Mouse (Mus musculus) stomach, embryonic 16.5 days (tissue): ENCODE data around the gene Pik3r2. TPM values are rescaled to one million over a fixed set of nuclear protein-coding genes. Genes with fewer than 3 reads are reported as not detected.

Experiments
- ATAC-seq: fragments of 200-750 bp; cut with Nextera tagmentation; 2 replicates; pipeline ENCODE4 v1.8.0; 2017; ENCODE audit warnings: moderate number of reproducible peaks, moderate TSS enrichment; ENCODE audit not compliant: insufficient read depth, low FRiP score
- H3K27ac ChIP-seq: fragments of 300-500 bp; sonication (generic); 2 replicates; pipeline ENCODE4 v1.5.1; 2014; ENCODE audit warnings: low read length
- H3K27me3 ChIP-seq: fragments of 300-500 bp; sonication (generic); 2 replicates; pipeline ENCODE4 v1.6.1; 2014; ENCODE audit warnings: low read length, control low read depth, mixed read lengths; ENCODE audit not compliant: control insufficient read depth, insufficient read depth
- H3K36me3 ChIP-seq: fragments of 300-500 bp; sonication (generic); 2 replicates; pipeline ENCODE4 v1.6.1; 2014; ENCODE audit warnings: low read length; ENCODE audit not compliant: control insufficient read depth, insufficient read depth
- H3K4me1 ChIP-seq: fragments of 300-500 bp; sonication (generic); 2 replicates; pipeline ENCODE4 v1.6.1; 2014; ENCODE audit warnings: low read length, control low read depth, mixed read lengths; ENCODE audit not compliant: control insufficient read depth, insufficient read depth
- H3K4me2 ChIP-seq: fragments of 300-500 bp; sonication (generic); 2 replicates; pipeline ENCODE4 v1.6.1; 2014; ENCODE audit warnings: low read depth, low read length, mixed read lengths
- H3K4me3 ChIP-seq: fragments of 300-500 bp; sonication (generic); replicated peaks from 2 replicates; pipeline ENCODE4 v1.5.1; 2014; ENCODE audit warnings: mild to moderate bottlenecking, low read length
- H3K9ac ChIP-seq: fragments of 300-500 bp; sonication (generic); 2 replicates; pipeline ENCODE4 v1.6.1; 2014; ENCODE audit warnings: low read length
- H3K9me3 ChIP-seq: fragments of 300-500 bp; sonication (generic); replicated peaks from 2 replicates; pipeline ENCODE4 v1.6.1; 2016; ENCODE audit warnings: low read length, control low read depth; ENCODE audit not compliant: control insufficient read depth
- WGBS: fragments of 180-500 bp; shearing (Covaris S2); extraction: QIAGEN DNeasy Blood & Tissue Kit; methylation state at CpG from one replicate; pipeline ENCODE4 v1.1.7; 2014; 5-methylcytosine and 5-hydroxymethylcytosine counted together
- polyA plus RNA-seq: library from polyadenylated mRNA; unstranded; fragments of >200 nt; fragmentation: Nextera tagmentation; extraction: Ambion mirVana; gene quantifications from 2 replicates; pipeline ENCODE4 v1.2.1, GENCODE M21; 2015

Gene Pik3r2
- polyA plus RNA-seq, 1 experiment from 2014 or later, result 57.6 TPM

- ATAC-seq, result no peak
- no peak overlapping the region for H3K9ac ChIP-seq
- 43% methylated on average over 11 of the region's 11 CpGs for WGBS
- H3K9me3 ChIP-seq, result no peaks in the 10 kb centered on the region
- no peak overlapping the region for H3K4me3 ChIP-seq
- no peak overlapping the region for H3K4me2 ChIP-seq
- H3K27ac ChIP-seq, result no peak overlapping the region
- H3K27me3 ChIP-seq, result peaks cover 18% of the 10 kb centered on the region
- H3K36me3 ChIP-seq, result no peaks in the 10 kb centered on the region
- H3K4me1 ChIP-seq, result 0 out of 2 replicates have a peak, but pooled peaks cover 3% of the 10 kb centered on the region
Observed at GRCm38 (mm10) chr8:70726721-70727120, 49.8 kb downstream of the Pik3r2 start.

- no peaks in the 10 kb centered on the region for H3K9me3 ChIP-seq
- 24% methylated on average over 14 of the region's 14 CpGs for WGBS
- H3K27me3 ChIP-seq, result peaks cover 18% of the 10 kb centered on the region
- H3K4me1 ChIP-seq, result 0 out of 2 replicates have a peak, but pooled peaks cover 3% of the 10 kb centered on the region
- H3K9ac ChIP-seq, result no peak overlapping the region
- H3K27ac ChIP-seq, result no peak overlapping the region
- H3K36me3 ChIP-seq, result no peaks in the 10 kb centered on the region
- no peak overlapping the region for H3K4me2 ChIP-seq
- H3K4me3 ChIP-seq, result no peak overlapping the region
- ATAC-seq, result no peak
Observed at GRCm38 (mm10) chr8:70725792-70726447, 50.6 kb downstream of the Pik3r2 start.

GRCm38 (mm10) chr8:70724216-70724615 is 52.3 kb downstream of the Pik3r2 start:
- H3K27me3 ChIP-seq, result peaks cover 9% of the 10 kb centered on the region; the same call in 1 of the 2 replicates

GRCm38 (mm10) chr8:70723486-70724210 is 52.9 kb downstream of the Pik3r2 start, which contains the start of gene Pde4c:
Pde4c (plus strand) TSS chr8:70723720.
- H3K27ac ChIP-seq, result no peak within 1 kb of the TSS
- 46% methylated on average over 7 of the region's 7 CpGs for WGBS
- no peak within 1 kb of the TSS for H3K4me2 ChIP-seq
- 0 out of 2 replicates have a peak within 1 kb of the TSS, but pooled peaks have one; percentile 10 for H3K9ac ChIP-seq
- H3K4me3 ChIP-seq, result no peak within 1 kb of the TSS
- no peaks in the 10 kb centered on the region for H3K36me3 ChIP-seq
- 0 out of 2 replicates have a peak, but pooled peaks cover 7% of the 10 kb centered on the region for H3K27me3 ChIP-seq
- no peaks in the 10 kb centered on the region; the same call in 1 of the 2 replicates for H3K4me1 ChIP-seq
- no peaks in the 10 kb centered on the region for H3K9me3 ChIP-seq
- ATAC-seq, result no peak

More at GRCm38 (mm10) chr8:70724216-70724615, 52.3 kb downstream of the Pik3r2 start:
- no peak overlapping the region for H3K9ac ChIP-seq
- H3K9me3 ChIP-seq, result no peaks in the 10 kb centered on the region
- H3K27ac ChIP-seq, result no peak overlapping the region
- no peaks in the 10 kb centered on the region for H3K4me1 ChIP-seq
- no peak for ATAC-seq
- 72% methylated on average over 12 of the region's 12 CpGs for WGBS
- H3K4me3 ChIP-seq, result no peak overlapping the region
- H3K36me3 ChIP-seq, result no peaks in the 10 kb centered on the region
- no peak overlapping the region for H3K4me2 ChIP-seq

- Histone ChIP-seq H3K4me2 (no peak overlapping the region), H3K4me1 (peaks cover 3% of the 10 kb centered on the region; the same call in 1 of the 2 replicates), H3K36me3 (no peaks in the 10 kb centered on the region), H3K9me3 (no peaks in the 10 kb centered on the region), H3K27me3 (no peaks in the 10 kb centered on the region), H3K4me3 (no peak overlapping the region), H3K27ac (no peak overlapping the region), H3K9ac (no peak overlapping the region)
- WGBS, result 87% methylated on average over 8 of the region's 8 CpGs
- ATAC-seq, result no peak
Observed at GRCm38 (mm10) chr8:70721601-70722000, 54.9 kb downstream of the Pik3r2 start.

GRCm38 (mm10) chr8:70720739-70721138 is 55.8 kb downstream of the Pik3r2 start:
- Histone ChIP-seq H3K9ac (no peak overlapping the region), H3K4me1 (peaks cover 3% of the 10 kb centered on the region; the same call in 1 of the 2 replicates), H3K9me3 (no peaks in the 10 kb centered on the region), H3K27ac (no peak overlapping the region), H3K36me3 (no peaks in the 10 kb centered on the region), H3K4me2 (no peak overlapping the region), H3K27me3 (no peaks in the 10 kb centered on the region), H3K4me3 (no peak overlapping the region)
- 5% methylated on average over 3 of the region's 3 CpGs for WGBS
- 0 out of 2 replicates have a peak, but pooled peaks have one; percentile 45 for ATAC-seq

DNA sequence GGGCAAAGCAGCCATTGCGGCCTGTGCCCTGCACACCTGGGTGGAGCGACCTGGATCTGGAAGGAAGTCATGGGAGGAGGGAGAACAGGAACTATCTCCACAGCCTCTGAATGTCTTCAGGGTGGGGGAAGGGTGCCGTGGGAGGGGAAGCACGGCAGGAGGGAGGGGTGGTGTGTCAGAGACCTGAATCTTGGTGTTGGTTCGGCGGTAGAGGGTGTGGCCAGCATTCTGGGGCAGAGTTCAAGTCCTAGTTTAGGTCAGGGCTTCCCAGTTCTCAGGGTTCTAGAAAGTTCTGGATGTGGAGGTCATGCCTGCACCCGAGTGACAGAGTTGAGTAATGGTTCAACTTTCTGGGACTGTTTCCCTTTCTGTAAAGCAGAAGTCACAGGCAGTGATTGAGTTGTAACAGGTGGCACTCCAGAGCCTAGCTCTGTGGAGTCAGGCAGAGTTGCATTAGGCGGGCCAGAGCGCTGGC is 56.7 kb downstream of the Pik3r2 start:
- Histone ChIP-seq H3K9ac (no peak overlapping the region), H3K27me3 (no peaks in the 10 kb centered on the region), H3K9me3 (no peaks in the 10 kb centered on the region), H3K36me3 (no peaks in the 10 kb centered on the region), H3K27ac (peak overlapping the region; percentile 49; the same call in 1 of the 2 replicates), H3K4me3 (no peak overlapping the region), H3K4me1 (peaks cover 3% of the 10 kb centered on the region; the same call in 1 of the 2 replicates), H3K4me2 (no peak overlapping the region)
- 41% methylated on average over 9 of the region's 9 CpGs for WGBS
- ATAC-seq, result peak; percentile 25

DNA sequence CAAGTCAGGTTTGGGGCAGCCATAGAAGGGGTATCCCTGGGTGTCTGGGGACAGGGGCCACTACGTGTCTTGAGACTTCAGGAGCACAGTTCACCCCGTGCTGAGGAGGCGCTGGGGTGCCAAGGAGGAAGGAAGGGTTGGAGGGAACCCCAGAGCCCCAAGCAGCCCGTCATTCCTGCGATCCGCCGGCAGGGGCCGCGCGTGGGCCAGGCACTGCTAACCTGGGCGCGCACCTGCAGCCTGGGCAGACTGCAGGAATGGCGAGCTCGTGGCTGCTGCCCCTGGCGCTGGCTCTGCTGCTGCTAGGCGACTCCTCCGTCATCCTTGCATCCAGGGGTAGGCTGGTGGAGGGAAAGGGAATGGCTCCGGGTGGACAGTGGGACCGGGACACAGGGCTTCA is 58.2 kb downstream of the Pik3r2 start, which contains the start of gene Gm3336:
TSS of gene Gm3336 (plus strand) at position 247 of the 400 bp plus-strand sequence.
- H3K4me2 ChIP-seq, result no peak within 1 kb of the TSS

More for the DNA sequence above, 58.2 kb downstream of the Pik3r2 start, which contains the start of gene Gm3336:
- H3K4me1 ChIP-seq, result peaks cover 3% of the 10 kb centered on the region; the same call in 1 of the 2 replicates
- H3K4me3 ChIP-seq, result no peak within 1 kb of the TSS
- H3K9me3 ChIP-seq, result no peaks in the 10 kb centered on the region
- H3K27ac ChIP-seq, result no peak within 1 kb of the TSS
- no peak for ATAC-seq
- peak within 1 kb of the TSS; percentile 31; the same call in 1 of the 2 replicates for H3K9ac ChIP-seq
- WGBS, result 4% methylated on average over 19 of the region's 19 CpGs
- no peaks in the 10 kb centered on the region for H3K36me3 ChIP-seq
- H3K27me3 ChIP-seq, result no peaks in the 10 kb centered on the region
